Mouse (Mus musculus) kidney, embryonic 16.5 days (tissue): ENCODE data around the gene Rdh9. TPM values are rescaled to one million over a fixed set of nuclear protein-coding genes. Genes with fewer than 3 reads are reported as not detected.

Experiments used
- ATAC-seq: fragments of 200-750 bp; cut with Nextera tagmentation; 2 replicates; pipeline ENCODE4 v1.8.0; 2017; ENCODE audit warnings: moderate TSS enrichment; ENCODE audit not compliant: low FRiP score, low TSS enrichment
- H3K27ac ChIP-seq: fragments of 300-500 bp; sonication (generic); 2 replicates; pipeline ENCODE4 v1.5.1; 2014; ENCODE audit warnings: low read length
- H3K27me3 ChIP-seq: fragments of 300-500 bp; sonication (generic); 2 replicates; pipeline ENCODE4 v1.6.1; 2014; ENCODE audit warnings: low read length, control low read depth, mixed read lengths; ENCODE audit not compliant: insufficient read depth
- H3K36me3 ChIP-seq: fragments of 300-500 bp; sonication (generic); 2 replicates; pipeline ENCODE4 v1.6.1; 2014; ENCODE audit warnings: low read length, control low read depth, mixed read lengths; ENCODE audit not compliant: insufficient read depth
- H3K4me1 ChIP-seq: fragments of 300-500 bp; sonication (generic); 2 replicates; pipeline ENCODE4 v1.6.1; 2014; ENCODE audit warnings: low read length, control low read depth, mixed read lengths; ENCODE audit not compliant: insufficient read depth
- H3K4me2 ChIP-seq: fragments of 300-500 bp; sonication (generic); replicated peaks from 2 replicates; pipeline ENCODE4 v1.6.1; 2014; ENCODE audit warnings: low read depth, low read length
- H3K4me3 ChIP-seq: fragments of 300-500 bp; sonication (generic); 2 replicates; pipeline ENCODE4 v1.5.1; 2014; ENCODE audit warnings: mild to moderate bottlenecking, low read length
- H3K9ac ChIP-seq: fragments of 300-500 bp; sonication (generic); replicated peaks from 2 replicates; pipeline ENCODE4 v1.6.1; 2014; ENCODE audit warnings: low read length
- H3K9me3 ChIP-seq: fragments of 300-500 bp; sonication (generic); 2 replicates; pipeline ENCODE4 v1.6.1; 2016; ENCODE audit warnings: low read length, control low read depth
- WGBS: fragments of 180-500 bp; shearing (Covaris S2); extraction: QIAGEN DNeasy Blood & Tissue Kit; methylation state at CpG from one replicate; pipeline ENCODE4 v1.1.7; 2014; 5-methylcytosine and 5-hydroxymethylcytosine counted together
- polyA plus RNA-seq: library from polyadenylated mRNA; unstranded; fragments of >200 nt; fragmentation: Nextera tagmentation; extraction: Ambion mirVana; gene quantifications from 2 replicates; pipeline ENCODE4 v1.2.1, GENCODE M21; 2015

The Rdh9 gene
- not detected in 2 replicates for polyA plus RNA-seq

DNA sequence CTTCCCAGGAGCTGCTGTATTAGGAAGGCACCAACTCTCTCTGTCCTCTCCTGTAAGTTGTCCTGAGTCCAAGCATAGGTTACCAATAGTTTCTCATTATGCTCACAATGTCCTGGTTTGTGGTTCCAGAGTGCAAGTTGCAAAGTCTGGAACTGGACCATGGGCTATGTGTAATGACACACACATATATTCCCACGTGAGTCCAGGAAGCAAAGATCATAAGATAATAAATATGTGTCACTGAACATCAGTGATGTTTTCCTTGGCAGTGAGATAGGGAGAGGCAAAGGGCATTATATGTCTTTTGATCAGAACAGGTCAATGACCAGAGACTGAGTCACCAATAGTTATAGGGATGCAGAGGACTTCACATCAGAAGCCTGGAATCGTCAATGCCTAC, at the start of gene Rdh9:
TSS of gene Rdh9 (plus strand) at position 376 of the 400 bp plus-strand sequence.
- Histone ChIP-seq H3K27me3 (no peaks in the 10 kb centered on the region), H3K4me3 (no peak within 1 kb of the TSS), H3K9ac (no peak within 1 kb of the TSS), H3K36me3 (no peaks in the 10 kb centered on the region), H3K9me3 (no peaks in the 10 kb centered on the region), H3K4me1 (no peaks in the 10 kb centered on the region), H3K4me2 (no peak within 1 kb of the TSS), H3K27ac (no peak within 1 kb of the TSS)
- ATAC-seq: no peak
- 73% methylated on average over 2 of the region's 2 CpGs for WGBS

GRCm38 (mm10) chr10:127728437-127728836, 47.7 kb upstream of the Rdh9 start:
- no peaks in the 10 kb centered on the region for H3K27me3 ChIP-seq
- no peak overlapping the region for H3K9ac ChIP-seq
- no peak overlapping the region for H3K4me2 ChIP-seq
- H3K4me3 ChIP-seq: no peak overlapping the region
- no peaks in the 10 kb centered on the region for H3K9me3 ChIP-seq
- no peaks in the 10 kb centered on the region for H3K36me3 ChIP-seq
- ATAC-seq: no peak
- H3K4me1 ChIP-seq: no peaks in the 10 kb centered on the region
- WGBS: 78% methylated on average over 8 of the region's 8 CpGs
- H3K27ac ChIP-seq: no peak overlapping the region

DNA sequence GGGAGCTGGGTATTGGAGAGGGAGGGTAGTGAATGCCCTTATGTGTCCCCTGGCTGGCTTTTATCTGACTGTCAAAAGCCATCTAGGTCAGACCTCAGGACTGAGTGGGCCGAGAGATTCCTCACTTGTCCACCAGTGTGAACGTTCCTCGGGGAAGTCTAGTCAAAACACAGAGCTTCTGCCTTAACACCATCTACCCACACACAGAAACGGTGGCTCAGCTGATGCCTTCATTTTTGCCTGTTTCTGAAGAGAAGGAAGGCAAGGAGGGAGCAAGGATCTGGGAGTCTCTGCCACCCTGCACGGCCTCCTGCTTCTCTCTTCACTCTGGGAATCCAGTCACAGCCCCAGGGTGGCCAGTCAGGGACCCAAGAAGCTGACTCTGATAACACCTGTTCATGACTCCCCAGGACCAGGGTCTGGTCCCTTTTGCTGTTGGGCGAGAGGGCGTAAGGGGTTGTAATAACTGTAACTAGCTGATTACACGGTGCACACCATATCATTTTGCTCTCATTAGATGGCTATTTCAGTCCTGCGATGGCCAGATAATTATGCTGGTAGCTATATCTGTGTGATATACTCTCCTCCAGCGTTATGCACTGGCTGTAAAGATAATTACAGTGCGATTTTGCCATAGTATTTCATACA, 45.8 kb upstream of the Rdh9 start:
- H3K4me2 ChIP-seq: no peak overlapping the region
- no peak for ATAC-seq
- H3K27me3 ChIP-seq: no peaks in the 10 kb centered on the region
- WGBS: 63% methylated on average over 11 of the region's 11 CpGs
- H3K36me3 ChIP-seq: no peaks in the 10 kb centered on the region
- H3K9me3 ChIP-seq: no peaks in the 10 kb centered on the region
- H3K4me3 ChIP-seq: no peak overlapping the region
- no peak overlapping the region for H3K9ac ChIP-seq
- no peak overlapping the region for H3K27ac ChIP-seq
- no peaks in the 10 kb centered on the region for H3K4me1 ChIP-seq

DNA sequence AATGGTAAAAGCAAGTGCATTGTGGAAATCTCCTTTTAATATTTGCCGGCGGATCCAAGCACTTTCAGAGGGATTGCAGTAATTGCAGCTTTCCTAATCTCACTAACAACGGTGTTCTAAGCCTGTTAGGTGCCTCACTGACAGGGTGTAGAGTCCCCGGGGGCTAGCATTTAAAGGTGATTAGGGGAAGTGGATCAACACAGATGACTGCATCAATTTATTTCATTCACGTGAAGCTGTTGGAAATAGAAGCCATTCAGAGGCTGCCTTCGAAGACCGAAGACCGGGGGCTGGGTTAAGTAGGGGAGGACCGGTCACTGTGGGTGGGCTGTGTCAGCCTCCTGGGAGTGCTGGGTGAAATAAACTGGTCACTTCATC, 45.3 kb upstream of the Rdh9 start:
- Histone ChIP-seq H3K9ac (no peak overlapping the region), H3K4me2 (no peak overlapping the region), H3K36me3 (no peaks in the 10 kb centered on the region), H3K9me3 (no peaks in the 10 kb centered on the region), H3K4me3 (no peak overlapping the region), H3K4me1 (no peaks in the 10 kb centered on the region), H3K27ac (no peak overlapping the region), H3K27me3 (no peaks in the 10 kb centered on the region)
- 29% methylated on average over 9 of the region's 9 CpGs for WGBS
- no peak for ATAC-seq

GRCm38 (mm10) chr10:127731397-127731796, 44.8 kb upstream of the Rdh9 start:
- 13% methylated on average over 5 of the region's 5 CpGs for WGBS
- no peaks in the 10 kb centered on the region for H3K4me1 ChIP-seq

DNA sequence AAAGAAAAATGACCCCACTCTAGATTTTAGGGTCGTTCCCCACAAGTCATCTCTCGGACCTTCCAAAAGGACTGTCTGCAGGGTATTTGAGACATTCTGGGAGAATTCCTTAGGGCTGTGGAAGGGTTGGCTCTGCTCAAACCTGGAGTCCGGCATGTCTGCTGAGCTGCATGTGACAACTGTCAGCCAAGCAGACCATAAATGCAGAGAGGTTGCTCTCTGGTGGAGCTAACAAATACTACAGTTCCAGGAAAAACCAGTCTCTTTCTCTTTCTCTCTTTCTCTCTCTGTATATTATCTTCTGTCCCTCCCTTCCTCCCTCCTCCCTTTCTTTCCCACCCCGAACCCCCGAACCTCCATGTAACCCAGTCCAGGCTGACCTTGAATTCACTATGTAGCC, 41.8 kb upstream of the Rdh9 start:
- WGBS: 34% methylated on average over 5 of the region's 5 CpGs
- no peak overlapping the region for H3K4me2 ChIP-seq
- no peak overlapping the region for H3K9ac ChIP-seq
- no peak for ATAC-seq
- no peaks in the 10 kb centered on the region for H3K27me3 ChIP-seq
- H3K4me1 ChIP-seq: peaks cover 4% of the 10 kb centered on the region; the same call in 1 of the 2 replicates
- no peaks in the 10 kb centered on the region for H3K9me3 ChIP-seq
- no peak overlapping the region for H3K4me3 ChIP-seq
- H3K36me3 ChIP-seq: no peaks in the 10 kb centered on the region
- H3K27ac ChIP-seq: no peak overlapping the region

More at GRCm38 (mm10) chr10:127731397-127731796, 44.8 kb upstream of the Rdh9 start:
- H3K9me3 ChIP-seq: no peaks in the 10 kb centered on the region
- H3K27me3 ChIP-seq: no peaks in the 10 kb centered on the region
- no peak overlapping the region for H3K4me3 ChIP-seq
- no peak for ATAC-seq
- H3K4me2 ChIP-seq: no peak overlapping the region
- H3K27ac ChIP-seq: no peak overlapping the region
- no peak overlapping the region for H3K9ac ChIP-seq
- no peaks in the 10 kb centered on the region for H3K36me3 ChIP-seq

- Histone ChIP-seq H3K9ac (no peak overlapping the region), H3K27me3 (no peaks in the 10 kb centered on the region), H3K4me3 (no peak overlapping the region), H3K4me1 (peaks cover 14% of the 10 kb centered on the region), H3K9me3 (no peaks in the 10 kb centered on the region), H3K36me3 (no peaks in the 10 kb centered on the region), H3K27ac (peak overlapping the region; percentile 45; the same call in 1 of the 2 replicates), H3K4me2 (no peak overlapping the region)
- no peak for ATAC-seq
- 60% methylated on average over 2 of the region's 2 CpGs for WGBS
Observed at GRCm38 (mm10) chr10:127736266-127736665, 39.9 kb upstream of the Rdh9 start.

DNA sequence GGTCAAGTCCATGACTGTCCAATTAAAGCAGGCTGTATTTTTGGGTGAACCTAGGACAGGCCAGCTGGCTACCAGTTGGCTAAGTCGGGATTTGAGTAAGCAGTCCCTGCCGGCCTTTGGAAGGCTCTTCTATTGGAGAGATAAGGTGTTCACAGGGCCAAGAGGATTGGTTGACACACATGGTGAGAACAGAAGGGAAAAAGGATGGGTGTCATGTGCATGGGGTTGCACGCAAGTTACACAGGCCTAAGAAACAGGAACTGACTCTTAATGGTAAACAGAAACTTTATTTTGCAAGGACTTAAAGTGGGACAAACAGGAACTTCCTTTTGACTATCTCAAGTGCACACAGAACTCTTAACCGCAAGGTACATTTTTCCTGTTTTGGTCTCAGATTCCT, 39.3 kb upstream of the Rdh9 start:
- H3K9me3 ChIP-seq: no peaks in the 10 kb centered on the region
- no peak for ATAC-seq
- H3K27me3 ChIP-seq: no peaks in the 10 kb centered on the region
- H3K4me3 ChIP-seq: no peak overlapping the region
- WGBS: 68% methylated on average over 4 of the region's 4 CpGs
- H3K4me1 ChIP-seq: peaks cover 14% of the 10 kb centered on the region
- H3K36me3 ChIP-seq: peaks cover 5% of the 10 kb centered on the region
- no peak overlapping the region for H3K4me2 ChIP-seq
- no peak overlapping the region for H3K9ac ChIP-seq
- H3K27ac ChIP-seq: no peak overlapping the region

GRCm38 (mm10) chr10:127737552-127737951, 38.6 kb upstream of the Rdh9 start:
- 21% methylated on average over 2 of the region's 2 CpGs for WGBS
- H3K36me3 ChIP-seq: peaks cover 12% of the 10 kb centered on the region
- H3K27ac ChIP-seq: no peak overlapping the region
- H3K4me2 ChIP-seq: no peak overlapping the region
- no peak overlapping the region for H3K4me3 ChIP-seq
- peaks cover 14% of the 10 kb centered on the region for H3K4me1 ChIP-seq
- H3K27me3 ChIP-seq: no peaks in the 10 kb centered on the region
- no peak for ATAC-seq
- no peaks in the 10 kb centered on the region for H3K9me3 ChIP-seq
- H3K9ac ChIP-seq: no peak overlapping the region

- WGBS: 35% methylated on average over 13 of the region's 13 CpGs
- H3K4me1 ChIP-seq: peaks cover 14% of the 10 kb centered on the region
- no peaks in the 10 kb centered on the region for H3K27me3 ChIP-seq
- H3K9me3 ChIP-seq: no peaks in the 10 kb centered on the region
- H3K9ac ChIP-seq: peak overlapping the region; percentile 5; the same call in 1 of the 2 replicates
- no peak overlapping the region for H3K4me3 ChIP-seq
- peaks cover 20% of the 10 kb centered on the region for H3K36me3 ChIP-seq
- ATAC-seq: peak; percentile 21
- H3K27ac ChIP-seq: peak overlapping the region; percentile 91
- H3K4me2 ChIP-seq: peak overlapping the region; percentile 81
Observed at GRCm38 (mm10) chr10:127738151-127738882, 37.9 kb upstream of the Rdh9 start.
